Mouse (Mus musculus) cerebellum, adult 2 months (tissue): Measurements from ENCODE around the gene Aldh1a2.

ENCODE experiments used
- CTCF ChIP-seq: fragments of 200-500 bp; IDR thresholded peaks from 2 replicates; pipeline ENCODE4 v1.5.1; 2011; ENCODE audit warnings: low read depth, mild to moderate bottlenecking, control low read depth, low read length, moderate library complexity, borderline replicate concordance; ENCODE audit not compliant: insufficient read depth
- POLR2A ChIP-seq: fragments of 200-500 bp; IDR thresholded peaks from 2 replicates; pipeline ENCODE4 v1.6.1; 2011; ENCODE audit warnings: low read length, control low read depth, borderline replicate concordance; ENCODE audit not compliant: insufficient read depth

DNA sequence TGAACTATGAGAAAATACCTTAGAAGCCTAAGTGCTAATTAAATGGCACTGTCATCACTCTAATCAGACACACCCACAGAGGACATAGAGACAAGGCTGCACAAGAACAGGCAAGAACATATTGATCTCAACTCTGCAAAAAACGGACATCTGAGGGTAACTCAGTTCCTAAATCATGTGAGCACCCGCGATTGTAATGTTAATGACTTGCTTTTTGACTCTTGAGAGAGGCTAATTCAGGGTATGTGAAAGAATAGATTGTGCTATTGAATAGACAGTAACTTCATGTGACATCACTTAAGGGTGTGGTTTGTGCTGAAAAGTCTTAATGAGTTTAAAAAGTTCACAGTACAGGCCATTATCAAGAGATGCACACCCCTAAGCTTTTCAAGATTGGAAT is 116.1 kb downstream of the Aldh1a2 start:
- no peak for TF ChIP-seq CTCF
- TF ChIP-seq POLR2A = no peak
